Mouse (Mus musculus) cerebellum, postnatal 10 days (tissue): ENCODE results near the gene Ptpn14.
A peak's percentile ranks its signal among the peaks of the same experiment; 100 is the strongest.
"Not testable (repeated sequence)": the region's sequence is repeated elsewhere in the genome, so short reads cannot be mapped to it uniquely, and the experiment has no call there.

Source experiments
- DNase-seq, 2 experiments: peaks; one replicate each; pipeline ENCODE4 v3.0.0; 2021; ENCODE audit warnings: mixed read lengths in 2 of 2

Ptpn14 gene

GRCm38 (mm10) chr1:189727884-189728783, at the start of gene Ptpn14:
TSS of gene Ptpn14 (plus strand) at chr1:189728268.
- peak; percentile 56 to 73 for DNase-seq

GRCm38 (mm10) chr1:189679555-189679954, 48.5 kb upstream of the Ptpn14 start:
- peak; percentile 55 to 62 for DNase-seq

GRCm38 (mm10) chr1:189684786-189685415, 43.2 kb upstream of the Ptpn14 start:
- no peak for DNase-seq

- no peak for DNase-seq
These were observed 42.0 kb upstream of the Ptpn14 start for GRCm38 (mm10) chr1:189686025-189686424.

GRCm38 (mm10) chr1:189687654-189688387, 40.2 kb upstream of the Ptpn14 start, which contains the start of gene Cenpf:
TSS of gene Cenpf (minus strand) at chr1:189688086.
- DNase-seq, result peak; percentile 98 to 99

GRCm38 (mm10) chr1:189688388-189688750, 39.7 kb upstream of the Ptpn14 start:
- DNase-seq, result no peak

GRCm38 (mm10) chr1:189689050-189689833, 38.8 kb upstream of the Ptpn14 start:
- no peak for DNase-seq

- not testable (repeated sequence) for DNase-seq
These were observed 35.6 kb upstream of the Ptpn14 start for GRCm38 (mm10) chr1:189692442-189692841.

- no peak for DNase-seq
These were observed 33.7 kb upstream of the Ptpn14 start for GRCm38 (mm10) chr1:189694391-189694790.

GRCm38 (mm10) chr1:189695321-189695720, 32.7 kb upstream of the Ptpn14 start:
- no peak for DNase-seq

- no peak for DNase-seq
These were observed 29.7 kb upstream of the Ptpn14 start for GRCm38 (mm10) chr1:189698416-189698815.

GRCm38 (mm10) chr1:189700186-189700585, 27.9 kb upstream of the Ptpn14 start:
- no peak for DNase-seq

GRCm38 (mm10) chr1:189700990-189701389, 27.1 kb upstream of the Ptpn14 start:
- peak; percentile 91 to 93 for DNase-seq

GRCm38 (mm10) chr1:189703156-189703555, 24.9 kb upstream of the Ptpn14 start:
- DNase-seq, result peak in 1 of 2 experiments; percentile 33

GRCm38 (mm10) chr1:189703591-189703990, 24.5 kb upstream of the Ptpn14 start:
- DNase-seq, result no peak

- DNase-seq, result no peak
These were observed 21.9 kb upstream of the Ptpn14 start for GRCm38 (mm10) chr1:189706040-189706645.

GRCm38 (mm10) chr1:189707014-189707413, 21.1 kb upstream of the Ptpn14 start:
- no peak for DNase-seq

- no peak for DNase-seq
These were observed 20.6 kb upstream of the Ptpn14 start for GRCm38 (mm10) chr1:189707419-189707818.

GRCm38 (mm10) chr1:189709001-189709400, 19.1 kb upstream of the Ptpn14 start:
- DNase-seq, result no peak

- peak; percentile 83 for DNase-seq
These were observed 11.9 kb upstream of the Ptpn14 start for GRCm38 (mm10) chr1:189715915-189716797.

GRCm38 (mm10) chr1:189717546-189717945, 10.5 kb upstream of the Ptpn14 start:
- no peak for DNase-seq
